Mouse (Mus musculus): ENCODE measurements around the gene Slc16a10. TPM values are rescaled to one million over a fixed set of nuclear protein-coding genes. Genes with fewer than 3 reads are reported as not detected.

Slc16a10 gene
- polyA plus RNA-seq, 1 experiment from 2014 or later: 16.9 TPM

DNA sequence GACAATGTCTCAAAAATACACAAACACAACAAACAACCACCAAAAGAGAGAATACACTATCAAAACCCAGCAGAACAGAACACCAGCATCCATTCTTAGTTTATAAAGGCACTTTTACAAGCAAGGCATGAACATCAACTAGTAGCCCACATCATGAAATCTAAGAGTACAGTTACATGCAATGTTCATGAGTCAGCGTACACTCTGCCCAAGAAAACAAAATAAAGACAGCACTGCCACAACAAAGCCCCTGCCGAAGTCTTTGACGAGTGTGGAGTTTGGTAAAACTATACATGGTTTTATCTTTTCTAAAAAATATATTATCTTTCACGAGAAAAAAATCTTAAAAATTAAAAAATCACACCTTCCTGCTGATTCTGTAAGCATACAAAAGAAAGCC is 58.5 kb downstream of the Slc16a10 start:
- no peaks in the 10 kb centered on the region for H3K27me3 ChIP-seq (ENCODE audit: control insufficient read depth, insufficient read depth, low read length)
- 85% methylated on average over 4 of the region's 4 CpGs for WGBS
- no peaks in the 10 kb centered on the region for H3K36me3 ChIP-seq (replicated peaks; ENCODE audit: control insufficient read depth, insufficient read depth)
- no peak overlapping the region for H3K4me2 ChIP-seq (replicated peaks)
- H3K9ac ChIP-seq: no peak overlapping the region
- no peak for DNase-seq (ENCODE audit: low spot score)
- H3K4me3 ChIP-seq (replicated peaks; ENCODE audit: low read length): no peak overlapping the region
- H3K27ac ChIP-seq: no peak overlapping the region
- H3K9me3 ChIP-seq (ENCODE audit: control insufficient read depth, low read length): no peaks in the 10 kb centered on the region
- H3K4me1 ChIP-seq (replicated peaks; ENCODE audit: control insufficient read depth, insufficient read depth, low read length): no peaks in the 10 kb centered on the region
- no peak for ATAC-seq (ENCODE audit: low FRiP score)

DNA sequence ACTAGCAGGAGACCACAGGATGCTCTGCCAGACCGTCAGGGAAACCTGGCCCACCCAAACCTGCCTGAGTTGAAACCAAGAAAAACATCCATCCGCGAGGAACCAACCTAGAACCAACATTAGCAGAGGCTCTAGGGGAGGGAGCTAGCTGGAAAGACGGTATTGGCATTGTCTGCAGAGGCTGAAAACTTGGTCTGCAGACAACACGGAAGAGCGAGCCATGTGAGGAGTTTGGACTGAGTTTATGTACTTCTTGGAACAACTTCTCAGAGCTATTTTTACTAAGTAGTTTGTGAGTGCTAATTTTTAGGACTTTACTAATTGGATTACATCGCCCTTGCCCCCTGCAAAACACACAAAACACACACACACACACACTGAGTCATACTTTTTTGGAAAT is 59.4 kb downstream of the Slc16a10 start:
- no peak for DNase-seq (ENCODE audit: low spot score)
- H3K9ac ChIP-seq: no peak overlapping the region
- WGBS: 92% methylated on average over 7 of the region's 7 CpGs
- H3K4me3 ChIP-seq (replicated peaks; ENCODE audit: low read length): no peak overlapping the region
- H3K27ac ChIP-seq: no peak overlapping the region
- no peaks in the 10 kb centered on the region for H3K9me3 ChIP-seq (ENCODE audit: control insufficient read depth, low read length)
- H3K4me1 ChIP-seq (replicated peaks; ENCODE audit: control insufficient read depth, insufficient read depth, low read length): no peaks in the 10 kb centered on the region
- H3K36me3 ChIP-seq (replicated peaks; ENCODE audit: control insufficient read depth, insufficient read depth): no peaks in the 10 kb centered on the region
- ATAC-seq (ENCODE audit: low FRiP score): no peak
- no peak overlapping the region for H3K4me2 ChIP-seq (replicated peaks)
- no peaks in the 10 kb centered on the region for H3K27me3 ChIP-seq (ENCODE audit: control insufficient read depth, insufficient read depth, low read length)

- Histone ChIP-seq H3K27ac (no peak overlapping the region), H3K4me2 (replicated peaks) (no peak overlapping the region), H3K4me1 (replicated peaks; ENCODE audit: control insufficient read depth, insufficient read depth, low read length) (no peaks in the 10 kb centered on the region), H3K27me3 (ENCODE audit: control insufficient read depth, insufficient read depth, low read length) (no peaks in the 10 kb centered on the region), H3K9me3 (ENCODE audit: control insufficient read depth, low read length) (no peaks in the 10 kb centered on the region), H3K36me3 (replicated peaks; ENCODE audit: control insufficient read depth, insufficient read depth) (no peaks in the 10 kb centered on the region), H3K4me3 (replicated peaks; ENCODE audit: low read length) (no peak overlapping the region), H3K9ac (no peak overlapping the region)
- 76% methylated on average over 10 of the region's 10 CpGs for WGBS
- ATAC-seq (ENCODE audit: low FRiP score): no peak
- DNase-seq (ENCODE audit: low spot score): no peak
Measured at GRCm38 (mm10) chr10:40080533-40080932, 61.5 kb downstream of the Slc16a10 start.

- WGBS: 86% methylated on average over 2 of the region's 2 CpGs
- H3K9ac ChIP-seq: no peak overlapping the region
- no peaks in the 10 kb centered on the region for H3K36me3 ChIP-seq (replicated peaks; ENCODE audit: control insufficient read depth, insufficient read depth)
- no peak overlapping the region for H3K4me3 ChIP-seq (replicated peaks; ENCODE audit: low read length)
- no peaks in the 10 kb centered on the region for H3K27me3 ChIP-seq (ENCODE audit: control insufficient read depth, insufficient read depth, low read length)
- no peak overlapping the region for H3K27ac ChIP-seq
- H3K9me3 ChIP-seq (ENCODE audit: control insufficient read depth, low read length): no peaks in the 10 kb centered on the region
- DNase-seq (ENCODE audit: low spot score): no peak
- H3K4me1 ChIP-seq (replicated peaks; ENCODE audit: control insufficient read depth, insufficient read depth, low read length): no peaks in the 10 kb centered on the region
- ATAC-seq (ENCODE audit: low FRiP score): no peak
- no peak overlapping the region for H3K4me2 ChIP-seq (replicated peaks)
Measured at GRCm38 (mm10) chr10:40079256-40079655, 62.8 kb downstream of the Slc16a10 start.

GRCm38 (mm10) chr10:40077960-40078353 is 64.1 kb downstream of the Slc16a10 start:
- Histone ChIP-seq H3K9me3 (ENCODE audit: control insufficient read depth, low read length) (no peaks in the 10 kb centered on the region), H3K4me1 (replicated peaks; ENCODE audit: control insufficient read depth, insufficient read depth, low read length) (no peaks in the 10 kb centered on the region), H3K27me3 (ENCODE audit: control insufficient read depth, insufficient read depth, low read length) (no peaks in the 10 kb centered on the region), H3K4me2 (replicated peaks) (no peak overlapping the region), H3K4me3 (replicated peaks; ENCODE audit: low read length) (no peak overlapping the region), H3K27ac (no peak overlapping the region), H3K9ac (no peak overlapping the region), H3K36me3 (replicated peaks; ENCODE audit: control insufficient read depth, insufficient read depth) (no peaks in the 10 kb centered on the region)
- DNase-seq (ENCODE audit: low spot score) (no peak), ATAC-seq (ENCODE audit: low FRiP score) (no peak)
- 65% methylated on average over 6 of the region's 6 CpGs for WGBS

GRCm38 (mm10) chr10:40077346-40077959 is 64.6 kb downstream of the Slc16a10 start:
- H3K27ac ChIP-seq: no peak overlapping the region
- H3K9me3 ChIP-seq (ENCODE audit: control insufficient read depth, low read length): no peaks in the 10 kb centered on the region
- DNase-seq (ENCODE audit: low spot score) (no peak), ATAC-seq (ENCODE audit: low FRiP score) (no peak)
- H3K4me3 ChIP-seq (replicated peaks; ENCODE audit: low read length): no peak overlapping the region
- no peak overlapping the region for H3K4me2 ChIP-seq (replicated peaks)
- H3K4me1 ChIP-seq (replicated peaks; ENCODE audit: control insufficient read depth, insufficient read depth, low read length): no peaks in the 10 kb centered on the region
- WGBS: 84% methylated on average over 4 of the region's 4 CpGs
- H3K9ac ChIP-seq: no peak overlapping the region
- no peaks in the 10 kb centered on the region for H3K36me3 ChIP-seq (replicated peaks; ENCODE audit: control insufficient read depth, insufficient read depth)
- no peaks in the 10 kb centered on the region for H3K27me3 ChIP-seq (ENCODE audit: control insufficient read depth, insufficient read depth, low read length)

GRCm38 (mm10) chr10:40073608-40074007 is 68.5 kb downstream of the Slc16a10 start:
- Histone ChIP-seq H3K4me1 (replicated peaks; ENCODE audit: control insufficient read depth, insufficient read depth, low read length) (no peaks in the 10 kb centered on the region), H3K9me3 (ENCODE audit: control insufficient read depth, low read length) (no peaks in the 10 kb centered on the region), H3K27me3 (ENCODE audit: control insufficient read depth, insufficient read depth, low read length) (no peaks in the 10 kb centered on the region), H3K4me3 (replicated peaks; ENCODE audit: low read length) (no peak overlapping the region), H3K27ac (no peak overlapping the region), H3K9ac (no peak overlapping the region), H3K36me3 (replicated peaks; ENCODE audit: control insufficient read depth, insufficient read depth) (no peaks in the 10 kb centered on the region), H3K4me2 (replicated peaks) (no peak overlapping the region)
- 90% methylated on average over 6 of the region's 6 CpGs for WGBS
- DNase-seq (ENCODE audit: low spot score) (no peak), ATAC-seq (ENCODE audit: low FRiP score) (no peak)

DNA sequence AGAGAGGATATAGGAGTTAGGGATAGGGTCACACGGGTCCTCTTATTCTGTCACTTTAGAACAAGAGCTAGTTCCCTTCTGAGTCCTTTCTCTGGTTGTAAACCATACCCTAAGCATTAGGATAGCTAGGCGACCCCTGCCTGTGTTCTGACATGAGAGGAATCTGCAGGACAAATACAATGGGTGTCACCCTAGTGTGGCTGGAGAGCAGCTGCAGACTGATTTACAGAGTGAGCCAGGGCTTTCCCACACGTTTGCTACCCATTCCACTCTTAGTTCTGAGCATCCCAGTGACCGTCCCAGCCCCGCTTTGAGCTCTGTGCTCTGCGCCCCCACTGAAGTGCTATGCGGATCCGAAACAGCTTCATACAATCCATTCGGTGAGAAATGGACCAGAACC is 71.4 kb downstream of the Slc16a10 start:
- H3K4me1 ChIP-seq (replicated peaks; ENCODE audit: control insufficient read depth, insufficient read depth, low read length): 0 out of 2 replicates have a peak, but pooled peaks cover 5% of the 10 kb centered on the region
- H3K4me3 ChIP-seq (replicated peaks; ENCODE audit: low read length): no peak overlapping the region
- no peaks in the 10 kb centered on the region for H3K27me3 ChIP-seq (ENCODE audit: control insufficient read depth, insufficient read depth, low read length)
- H3K9ac ChIP-seq: no peak overlapping the region
- DNase-seq (ENCODE audit: low spot score) (no peak), ATAC-seq (ENCODE audit: low FRiP score) (no peak)
- 52% methylated on average over 9 of the region's 9 CpGs for WGBS
- H3K27ac ChIP-seq: no peak overlapping the region
- H3K36me3 ChIP-seq (replicated peaks; ENCODE audit: control insufficient read depth, insufficient read depth): no peaks in the 10 kb centered on the region
- no peaks in the 10 kb centered on the region for H3K9me3 ChIP-seq (ENCODE audit: control insufficient read depth, low read length)
- H3K4me2 ChIP-seq (replicated peaks): no peak overlapping the region

DNA sequence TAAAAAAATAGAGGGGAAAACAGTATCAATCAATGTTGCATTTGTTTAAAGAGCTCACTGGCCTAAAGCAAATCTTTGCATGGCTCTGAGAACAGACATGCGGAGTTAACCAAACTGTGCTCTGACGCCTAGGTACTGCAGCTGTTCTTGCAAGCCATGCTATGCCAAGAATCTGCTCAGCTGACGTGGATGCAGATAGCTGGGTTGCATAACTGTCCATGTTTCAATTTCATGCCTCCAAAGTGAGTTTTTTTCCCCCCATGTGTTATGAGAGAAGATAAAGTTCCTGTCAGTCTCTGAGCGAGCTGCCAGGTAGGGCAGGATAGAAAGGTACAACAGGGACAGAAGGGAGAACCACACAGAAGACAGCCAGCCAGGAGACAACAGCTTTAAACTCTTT is 72.8 kb downstream of the Slc16a10 start:
- H3K27me3 ChIP-seq (ENCODE audit: control insufficient read depth, insufficient read depth, low read length): no peaks in the 10 kb centered on the region
- H3K4me2 ChIP-seq (replicated peaks): no peak overlapping the region
- DNase-seq (ENCODE audit: low spot score) (no peak), ATAC-seq (ENCODE audit: low FRiP score) (no peak)
- no peaks in the 10 kb centered on the region for H3K9me3 ChIP-seq (ENCODE audit: control insufficient read depth, low read length)
- no peaks in the 10 kb centered on the region for H3K36me3 ChIP-seq (replicated peaks; ENCODE audit: control insufficient read depth, insufficient read depth)
- no peak overlapping the region for H3K4me3 ChIP-seq (replicated peaks; ENCODE audit: low read length)
- no peak overlapping the region for H3K9ac ChIP-seq
- 0 out of 2 replicates have a peak, but pooled peaks cover 5% of the 10 kb centered on the region for H3K4me1 ChIP-seq (replicated peaks; ENCODE audit: control insufficient read depth, insufficient read depth, low read length)
- 60% methylated on average over 4 of the region's 4 CpGs for WGBS
- H3K27ac ChIP-seq: no peak overlapping the region

DNA sequence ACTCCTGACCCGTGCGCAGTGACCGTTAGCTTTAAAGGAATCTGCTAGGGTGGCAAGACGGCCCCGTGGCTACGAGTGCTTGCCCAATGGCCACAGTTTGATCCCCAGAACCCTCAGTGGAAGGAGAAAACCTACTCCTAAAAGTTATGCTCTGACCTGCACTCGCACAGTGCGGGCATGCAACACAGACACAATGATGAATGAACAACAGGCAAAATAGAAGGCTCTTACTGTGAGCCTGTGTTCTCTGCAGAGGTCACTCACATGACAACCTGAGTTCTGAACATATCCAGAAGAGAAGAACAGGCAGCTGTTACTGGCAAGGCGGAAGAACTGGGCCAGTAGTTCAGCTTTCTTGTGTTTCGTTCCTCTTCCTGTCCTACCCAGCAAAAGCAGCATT is 73.5 kb downstream of the Slc16a10 start:
- Histone ChIP-seq H3K27me3 (ENCODE audit: control insufficient read depth, insufficient read depth, low read length) (no peaks in the 10 kb centered on the region), H3K4me3 (replicated peaks; ENCODE audit: low read length) (no peak overlapping the region), H3K9me3 (ENCODE audit: control insufficient read depth, low read length) (no peaks in the 10 kb centered on the region), H3K27ac (no peak overlapping the region), H3K4me2 (replicated peaks) (no peak overlapping the region), H3K9ac (no peak overlapping the region), H3K4me1 (replicated peaks; ENCODE audit: control insufficient read depth, insufficient read depth, low read length) (0 out of 2 replicates have a peak, but pooled peaks cover 5% of the 10 kb centered on the region), H3K36me3 (replicated peaks; ENCODE audit: control insufficient read depth, insufficient read depth) (no peaks in the 10 kb centered on the region)
- 78% methylated on average over 10 of the region's 10 CpGs for whole genome bisulfite sequencing
- DNase-seq (ENCODE audit: low spot score) (no peak), ATAC-seq (ENCODE audit: low FRiP score) (no peak)

Measured in hindbrain, embryonic 14.5 days (tissue).